Mouse (Mus musculus): Measurements from ENCODE around the gene Prlhr. TPM values are rescaled to one million over a fixed set of nuclear protein-coding genes. Genes with fewer than 3 reads are reported as not detected.

Prlhr gene
- not detected in 2 replicates for polyA plus RNA-seq (2014; fragmentation: Nextera tagmentation; extraction: Ambion mirVana)

GRCm38 (mm10) chr19:60468254-60468762 is at the start of gene Prlhr:
Gene Prlhr (minus strand): TSS chr19:60468304.
- H3K9me3 ChIP-seq (ENCODE audit: control insufficient read depth, low read depth, low read length) = no peaks in the 10 kb centered on the region

GRCm38 (mm10) chr19:60515064-60515463 is 47.0 kb upstream of the Prlhr start:
- no peak overlapping the region for H3K27ac ChIP-seq (ENCODE audit: low read length)
- no peak overlapping the region for H3K4me3 ChIP-seq (ENCODE audit: low read depth, low read length)
- H3K36me3 ChIP-seq (ENCODE audit: control insufficient read depth, insufficient read depth, low read length) = no peaks in the 10 kb centered on the region
- no peak overlapping the region for H3K9ac ChIP-seq (replicated peaks; ENCODE audit: low read depth, low read length)
- H3K4me2 ChIP-seq (replicated peaks; ENCODE audit: low read depth, low read length) = no peak overlapping the region
- H3K9me3 ChIP-seq (ENCODE audit: control insufficient read depth, low read depth, low read length) = no peaks in the 10 kb centered on the region
- no peaks in the 10 kb centered on the region for H3K27me3 ChIP-seq (ENCODE audit: control insufficient read depth, insufficient read depth, low read length)
- no peak for ATAC-seq (ENCODE audit: insufficient number of reproducible peaks, insufficient read depth, low FRiP score, low read depth)
- 60% methylated on average over 2 of the region's 2 CpGs for WGBS
- no peaks in the 10 kb centered on the region for H3K4me1 ChIP-seq (ENCODE audit: control insufficient read depth, insufficient read depth, low read length)

More at GRCm38 (mm10) chr19:60468254-60468762, at the start of gene Prlhr:
- Histone ChIP-seq H3K9ac (replicated peaks; ENCODE audit: low read depth, low read length) (no peak within 1 kb of the TSS), H3K4me3 (ENCODE audit: low read depth, low read length) (peak within 1 kb of the TSS; percentile 9; the same call in 1 of the 2 replicates), H3K27ac (ENCODE audit: low read length) (no peak within 1 kb of the TSS), H3K36me3 (ENCODE audit: control insufficient read depth, insufficient read depth, low read length) (no peaks in the 10 kb centered on the region), H3K4me1 (ENCODE audit: control insufficient read depth, insufficient read depth, low read length) (peaks cover 4% of the 10 kb centered on the region; the same call in 1 of the 2 replicates), H3K4me2 (replicated peaks; ENCODE audit: low read depth, low read length) (peak within 1 kb of the TSS; percentile 39), H3K27me3 (ENCODE audit: control insufficient read depth, insufficient read depth, low read length) (peaks cover 20% of the 10 kb centered on the region)
- no peak for ATAC-seq (ENCODE audit: insufficient number of reproducible peaks, insufficient read depth, low FRiP score, low read depth)
- 9% methylated on average over 17 of the region's 17 CpGs for WGBS

- H3K9ac ChIP-seq (replicated peaks; ENCODE audit: low read depth, low read length) = no peak overlapping the region
- no peaks in the 10 kb centered on the region for H3K36me3 ChIP-seq (ENCODE audit: control insufficient read depth, insufficient read depth, low read length)
- H3K4me1 ChIP-seq (ENCODE audit: control insufficient read depth, insufficient read depth, low read length) = no peaks in the 10 kb centered on the region
- H3K4me2 ChIP-seq (replicated peaks; ENCODE audit: low read depth, low read length) = no peak overlapping the region
- no peak overlapping the region for H3K27ac ChIP-seq (ENCODE audit: low read length)
- H3K27me3 ChIP-seq (ENCODE audit: control insufficient read depth, insufficient read depth, low read length) = no peaks in the 10 kb centered on the region
- H3K9me3 ChIP-seq (ENCODE audit: control insufficient read depth, low read depth, low read length) = no peaks in the 10 kb centered on the region
- no peak overlapping the region for H3K4me3 ChIP-seq (ENCODE audit: low read depth, low read length)
- no peak for ATAC-seq (ENCODE audit: insufficient number of reproducible peaks, insufficient read depth, low FRiP score, low read depth)
- WGBS = 54% methylated on average over 3 of the region's 3 CpGs
Observed at GRCm38 (mm10) chr19:60513431-60513830, 45.3 kb upstream of the Prlhr start.

- H3K4me1 ChIP-seq (ENCODE audit: control insufficient read depth, insufficient read depth, low read length) = peaks cover 4% of the 10 kb centered on the region; the same call in 1 of the 2 replicates
- H3K9ac ChIP-seq (replicated peaks; ENCODE audit: low read depth, low read length) = no peak overlapping the region
- no peak overlapping the region for H3K4me2 ChIP-seq (replicated peaks; ENCODE audit: low read depth, low read length)
- H3K4me3 ChIP-seq (ENCODE audit: low read depth, low read length) = no peak overlapping the region
- H3K27me3 ChIP-seq (ENCODE audit: control insufficient read depth, insufficient read depth, low read length) = no peaks in the 10 kb centered on the region
- no peaks in the 10 kb centered on the region for H3K9me3 ChIP-seq (ENCODE audit: control insufficient read depth, low read depth, low read length)
- no peak overlapping the region for H3K27ac ChIP-seq (ENCODE audit: low read length)
- no peaks in the 10 kb centered on the region for H3K36me3 ChIP-seq (ENCODE audit: control insufficient read depth, insufficient read depth, low read length)
- ATAC-seq (ENCODE audit: insufficient number of reproducible peaks, insufficient read depth, low FRiP score, low read depth) = no peak
Observed at GRCm38 (mm10) chr19:60500209-60500608, 32.1 kb upstream of the Prlhr start.

- H3K4me2 ChIP-seq (replicated peaks; ENCODE audit: low read depth, low read length) = no peak overlapping the region
- H3K4me1 ChIP-seq (ENCODE audit: control insufficient read depth, insufficient read depth, low read length) = peaks cover 4% of the 10 kb centered on the region; the same call in 1 of the 2 replicates
- WGBS = 69% methylated on average over 4 of the region's 4 CpGs
- H3K9ac ChIP-seq (replicated peaks; ENCODE audit: low read depth, low read length) = no peak overlapping the region
- no peaks in the 10 kb centered on the region for H3K9me3 ChIP-seq (ENCODE audit: control insufficient read depth, low read depth, low read length)
- no peaks in the 10 kb centered on the region for H3K27me3 ChIP-seq (ENCODE audit: control insufficient read depth, insufficient read depth, low read length)
- no peak overlapping the region for H3K27ac ChIP-seq (ENCODE audit: low read length)
- no peaks in the 10 kb centered on the region for H3K36me3 ChIP-seq (ENCODE audit: control insufficient read depth, insufficient read depth, low read length)
- H3K4me3 ChIP-seq (ENCODE audit: low read depth, low read length) = no peak overlapping the region
- no peak for ATAC-seq (ENCODE audit: insufficient number of reproducible peaks, insufficient read depth, low FRiP score, low read depth)
Observed at GRCm38 (mm10) chr19:60497171-60497570, 29.1 kb upstream of the Prlhr start.

- H3K27me3 ChIP-seq (ENCODE audit: control insufficient read depth, insufficient read depth, low read length) = no peaks in the 10 kb centered on the region
- H3K27ac ChIP-seq (ENCODE audit: low read length) = no peak overlapping the region
- no peaks in the 10 kb centered on the region for H3K36me3 ChIP-seq (ENCODE audit: control insufficient read depth, insufficient read depth, low read length)
- peaks cover 4% of the 10 kb centered on the region; the same call in 1 of the 2 replicates for H3K4me1 ChIP-seq (ENCODE audit: control insufficient read depth, insufficient read depth, low read length)
- no peak overlapping the region for H3K4me3 ChIP-seq (ENCODE audit: low read depth, low read length)
- no peaks in the 10 kb centered on the region for H3K9me3 ChIP-seq (ENCODE audit: control insufficient read depth, low read depth, low read length)
- no peak overlapping the region for H3K4me2 ChIP-seq (replicated peaks; ENCODE audit: low read depth, low read length)
- H3K9ac ChIP-seq (replicated peaks; ENCODE audit: low read depth, low read length) = no peak overlapping the region
- ATAC-seq (ENCODE audit: insufficient number of reproducible peaks, insufficient read depth, low FRiP score, low read depth) = no peak
- WGBS = 34% methylated on average over 3 of the region's 3 CpGs
Observed at GRCm38 (mm10) chr19:60495772-60496171, 27.7 kb upstream of the Prlhr start.

- Histone ChIP-seq H3K4me3 (ENCODE audit: low read depth, low read length) (no peak overlapping the region), H3K4me1 (ENCODE audit: control insufficient read depth, insufficient read depth, low read length) (no peaks in the 10 kb centered on the region), H3K36me3 (ENCODE audit: control insufficient read depth, insufficient read depth, low read length) (no peaks in the 10 kb centered on the region), H3K27me3 (ENCODE audit: control insufficient read depth, insufficient read depth, low read length) (no peaks in the 10 kb centered on the region), H3K4me2 (replicated peaks; ENCODE audit: low read depth, low read length) (no peak overlapping the region), H3K9ac (replicated peaks; ENCODE audit: low read depth, low read length) (no peak overlapping the region), H3K9me3 (ENCODE audit: control insufficient read depth, low read depth, low read length) (no peaks in the 10 kb centered on the region), H3K27ac (ENCODE audit: low read length) (no peak overlapping the region)
- no peak for ATAC-seq (ENCODE audit: insufficient number of reproducible peaks, insufficient read depth, low FRiP score, low read depth)
- WGBS = 75% methylated on average over 1 of the region's 1 CpGs
Observed at GRCm38 (mm10) chr19:60489566-60489965, 21.5 kb upstream of the Prlhr start.

- H3K27ac ChIP-seq (ENCODE audit: low read length) = no peak overlapping the region
- no peak overlapping the region for H3K9ac ChIP-seq (replicated peaks; ENCODE audit: low read depth, low read length)
- H3K36me3 ChIP-seq (ENCODE audit: control insufficient read depth, insufficient read depth, low read length) = no peaks in the 10 kb centered on the region
- H3K4me2 ChIP-seq (replicated peaks; ENCODE audit: low read depth, low read length) = no peak overlapping the region
- no peaks in the 10 kb centered on the region for H3K9me3 ChIP-seq (ENCODE audit: control insufficient read depth, low read depth, low read length)
- no peaks in the 10 kb centered on the region for H3K27me3 ChIP-seq (ENCODE audit: control insufficient read depth, insufficient read depth, low read length)
- no peak for ATAC-seq (ENCODE audit: insufficient number of reproducible peaks, insufficient read depth, low FRiP score, low read depth)
- H3K4me3 ChIP-seq (ENCODE audit: low read depth, low read length) = no peak overlapping the region
- H3K4me1 ChIP-seq (ENCODE audit: control insufficient read depth, insufficient read depth, low read length) = no peaks in the 10 kb centered on the region
Observed at GRCm38 (mm10) chr19:60485261-60485660, 17.2 kb upstream of the Prlhr start.

- 40% methylated on average over 1 of the region's 1 CpGs for WGBS
- Histone ChIP-seq H3K4me1 (ENCODE audit: control insufficient read depth, insufficient read depth, low read length) (no peaks in the 10 kb centered on the region), H3K9ac (replicated peaks; ENCODE audit: low read depth, low read length) (no peak overlapping the region), H3K27ac (ENCODE audit: low read length) (no peak overlapping the region), H3K9me3 (ENCODE audit: control insufficient read depth, low read depth, low read length) (no peaks in the 10 kb centered on the region), H3K4me3 (ENCODE audit: low read depth, low read length) (no peak overlapping the region), H3K36me3 (ENCODE audit: control insufficient read depth, insufficient read depth, low read length) (no peaks in the 10 kb centered on the region), H3K27me3 (ENCODE audit: control insufficient read depth, insufficient read depth, low read length) (no peaks in the 10 kb centered on the region), H3K4me2 (replicated peaks; ENCODE audit: low read depth, low read length) (no peak overlapping the region)
- ATAC-seq (ENCODE audit: insufficient number of reproducible peaks, insufficient read depth, low FRiP score, low read depth) = no peak
Observed at GRCm38 (mm10) chr19:60478859-60479258, 10.8 kb upstream of the Prlhr start.
